Mouse (Mus musculus): ENCODE measurements around the gene 4930447C04Rik.

The 4930447C04Rik gene

GRCm38 (mm10) chr12:72943574-72944110, 3.1 kb upstream of the 4930447C04Rik start:
- no peak for DNase-seq (ENCODE audit: low spot score)

GRCm38 (mm10) chr12:72942171-72942570, 1.6 kb upstream of the 4930447C04Rik start:
- DNase-seq (ENCODE audit: low spot score), result no peak

- no peak for DNase-seq (ENCODE audit: low spot score)
Measured at GRCm38 (mm10) chr12:72941398-72942051, 951 bp upstream of the 4930447C04Rik start.

- no peak for DNase-seq (ENCODE audit: low spot score)
Measured at GRCm38 (mm10) chr12:72940822-72941397, 336 bp upstream of the 4930447C04Rik start.

GRCm38 (mm10) chr12:72939616-72940015, 958 bp downstream of the 4930447C04Rik start, which contains the start of gene Six6:
TSS of gene Six6 (plus strand) at chr12:72939892.
- no peak for DNase-seq (ENCODE audit: low spot score)

- no peak for DNase-seq (ENCODE audit: low spot score)
Measured at GRCm38 (mm10) chr12:72938600-72939490, 1.7 kb downstream of the 4930447C04Rik start.

- DNase-seq (ENCODE audit: low spot score), result no peak
Measured at GRCm38 (mm10) chr12:72938176-72938575, 2.4 kb downstream of the 4930447C04Rik start.

- DNase-seq (ENCODE audit: low spot score), result no peak
Measured at GRCm38 (mm10) chr12:72937537-72938120, 2.9 kb downstream of the 4930447C04Rik start.

GRCm38 (mm10) chr12:72936751-72937150, 3.8 kb downstream of the 4930447C04Rik start:
- no peak for DNase-seq (ENCODE audit: low spot score)

- DNase-seq (ENCODE audit: low spot score), result no peak
Measured at GRCm38 (mm10) chr12:72917159-72917993, 23.2 kb downstream of the 4930447C04Rik start.

- no peak for DNase-seq (ENCODE audit: low spot score)
Measured at GRCm38 (mm10) chr12:72854377-72855032, 86.1 kb downstream of the 4930447C04Rik start.

- no peak for DNase-seq (ENCODE audit: low spot score)
Measured at GRCm38 (mm10) chr12:72853406-72854076, 87.0 kb downstream of the 4930447C04Rik start.

- no peak for DNase-seq (ENCODE audit: low spot score)
Measured at GRCm38 (mm10) chr12:72852264-72852663, 88.3 kb downstream of the 4930447C04Rik start.

GRCm38 (mm10) chr12:72850146-72850545, 90.4 kb downstream of the 4930447C04Rik start:
- DNase-seq (ENCODE audit: low spot score), result no peak

- DNase-seq (ENCODE audit: low spot score), result peak; percentile 67
Measured at GRCm38 (mm10) chr12:72847725-72848124, 92.8 kb downstream of the 4930447C04Rik start.

GRCm38 (mm10) chr12:72845946-72846345, 94.6 kb downstream of the 4930447C04Rik start:
- DNase-seq (ENCODE audit: low spot score), result no peak

GRCm38 (mm10) chr12:72843973-72844620, 96.5 kb downstream of the 4930447C04Rik start:
- DNase-seq (ENCODE audit: low spot score), result peak; percentile 97

- DNase-seq (ENCODE audit: low spot score), result no peak
Measured at GRCm38 (mm10) chr12:72843555-72843954, 97.0 kb downstream of the 4930447C04Rik start.

- no peak for DNase-seq (ENCODE audit: low spot score)
Measured at GRCm38 (mm10) chr12:72843135-72843534, 97.4 kb downstream of the 4930447C04Rik start.
